Mouse (Mus musculus) frontal cortex, postnatal 25 days (tissue): ENCODE data around the gene Gramd1c.
A peak's percentile ranks its signal among the peaks of the same experiment; 100 is the strongest.

Source experiments
- DNase-seq, 2 experiments: peaks; one replicate each; pipeline ENCODE4 v3.0.0; 2022; ENCODE audit warnings: low spot score in 2 of 2

The Gramd1c gene

GRCm38 (mm10) chr16:44018986-44019548 is 44.1 kb downstream of the Gramd1c start:
- no peak for DNase-seq

- no peak for DNase-seq
Observed at GRCm38 (mm10) chr16:44018372-44018771, 44.8 kb downstream of the Gramd1c start.

GRCm38 (mm10) chr16:44017707-44018106 is 45.4 kb downstream of the Gramd1c start:
- DNase-seq: no peak

- no peak for DNase-seq
Observed at GRCm38 (mm10) chr16:44016164-44016563, 47.0 kb downstream of the Gramd1c start.

- DNase-seq: no peak
Observed at GRCm38 (mm10) chr16:44015416-44016158, 47.6 kb downstream of the Gramd1c start.

- no peak for DNase-seq
Observed at GRCm38 (mm10) chr16:44011010-44011409, 52.1 kb downstream of the Gramd1c start.

- DNase-seq: no peak
Observed at GRCm38 (mm10) chr16:44002086-44002485, 61.1 kb downstream of the Gramd1c start.

GRCm38 (mm10) chr16:43999541-43999940 is 63.6 kb downstream of the Gramd1c start:
- no peak for DNase-seq

GRCm38 (mm10) chr16:43999111-43999510 is 64.0 kb downstream of the Gramd1c start:
- DNase-seq: no peak

- no peak for DNase-seq
Observed at GRCm38 (mm10) chr16:43994623-43995022, 68.5 kb downstream of the Gramd1c start.

GRCm38 (mm10) chr16:43986299-43986698 is 76.8 kb downstream of the Gramd1c start:
- DNase-seq: no peak

- peak in 1 of 2 experiments; percentile 15 for DNase-seq
Observed at GRCm38 (mm10) chr16:43980110-43980609, 83.0 kb downstream of the Gramd1c start.

GRCm38 (mm10) chr16:43979328-43980109 is 83.6 kb downstream of the Gramd1c start, which contains the start of gene Zdhhc23:
Gene Zdhhc23, minus strand, starts transcription at chr16:43979791.
- DNase-seq: peak in 1 of 2 experiments; percentile 21

- no peak for DNase-seq
Observed at GRCm38 (mm10) chr16:43979010-43979327, 84.2 kb downstream of the Gramd1c start.

GRCm38 (mm10) chr16:43973606-43974220 is 89.4 kb downstream of the Gramd1c start:
- DNase-seq: no peak

GRCm38 (mm10) chr16:43973147-43973546 is 90.0 kb downstream of the Gramd1c start:
- DNase-seq: no peak

GRCm38 (mm10) chr16:43972391-43972790 is 90.8 kb downstream of the Gramd1c start:
- no peak for DNase-seq

- DNase-seq: no peak
Observed at GRCm38 (mm10) chr16:43971741-43972140, 91.4 kb downstream of the Gramd1c start.

- DNase-seq: no peak
Observed at GRCm38 (mm10) chr16:43971189-43971588, 92.0 kb downstream of the Gramd1c start.

GRCm38 (mm10) chr16:43970426-43970825 is 92.7 kb downstream of the Gramd1c start:
- DNase-seq: no peak

GRCm38 (mm10) chr16:43965781-43966389 is 97.3 kb downstream of the Gramd1c start:
- no peak for DNase-seq

GRCm38 (mm10) chr16:43963780-43964179 is 99.4 kb downstream of the Gramd1c start:
- no peak for DNase-seq
